Mouse (Mus musculus) CH12.LX (cell line): ENCODE measurements at regions not wholly inside any gene's neighbourhood (a gene's known extent, or its start where the extent isn't known, plus 50 kb on each side); places are given as distances from the start of the nearest gene placed in this dataset.

ENCODE experiments used
- CTCF ChIP-seq, 2 experiments: IDR thresholded peaks in 1 of 2; conservative IDR thresholded peaks in 1 of 2; 2 replicates each; pipeline ENCODE4 v1.5.1; 2011 to 2012; ENCODE audit warnings: low read depth in 2 of 2, low read length in 2 of 2, improper control_type of control experiment in 1 of 2, inconsistent platforms in 1 of 2, mild to moderate bottlenecking in 1 of 2, moderate library complexity in 1 of 2
- E2F4 ChIP-seq: IDR thresholded peaks from 2 replicates; pipeline ENCODE4 v1.6.1; 2011; ENCODE audit warnings: low read depth, low read length, improper control_type of control experiment; ENCODE audit not compliant: insufficient replicate concordance
- EP300 ChIP-seq: IDR thresholded peaks from 2 replicates; pipeline ENCODE4 v1.6.1; 2011; ENCODE audit warnings: low read length, improper control_type of control experiment
- POLR2A ChIP-seq: IDR thresholded peaks from 2 replicates; pipeline ENCODE4 v1.6.1; 2011; ENCODE audit warnings: low read depth, mild to moderate bottlenecking, improper control_type of control experiment, low read length
- RCOR1 ChIP-seq: conservative IDR thresholded peaks from 2 replicates; pipeline ENCODE4 v1.6.1; 2012; ENCODE audit warnings: low read depth, mild to moderate bottlenecking, inconsistent platforms, low read length, improper control_type of control experiment
- TBP ChIP-seq: conservative IDR thresholded peaks from 2 replicates; pipeline ENCODE4 v1.6.1; 2011; ENCODE audit warnings: low read depth, low read length, improper control_type of control experiment
- ZMIZ1 ChIP-seq: IDR thresholded peaks from 2 replicates; pipeline ENCODE4 v1.6.1; 2012; ENCODE audit warnings: low read depth, mild to moderate bottlenecking, inconsistent platforms, low read length, improper control_type of control experiment

DNA sequence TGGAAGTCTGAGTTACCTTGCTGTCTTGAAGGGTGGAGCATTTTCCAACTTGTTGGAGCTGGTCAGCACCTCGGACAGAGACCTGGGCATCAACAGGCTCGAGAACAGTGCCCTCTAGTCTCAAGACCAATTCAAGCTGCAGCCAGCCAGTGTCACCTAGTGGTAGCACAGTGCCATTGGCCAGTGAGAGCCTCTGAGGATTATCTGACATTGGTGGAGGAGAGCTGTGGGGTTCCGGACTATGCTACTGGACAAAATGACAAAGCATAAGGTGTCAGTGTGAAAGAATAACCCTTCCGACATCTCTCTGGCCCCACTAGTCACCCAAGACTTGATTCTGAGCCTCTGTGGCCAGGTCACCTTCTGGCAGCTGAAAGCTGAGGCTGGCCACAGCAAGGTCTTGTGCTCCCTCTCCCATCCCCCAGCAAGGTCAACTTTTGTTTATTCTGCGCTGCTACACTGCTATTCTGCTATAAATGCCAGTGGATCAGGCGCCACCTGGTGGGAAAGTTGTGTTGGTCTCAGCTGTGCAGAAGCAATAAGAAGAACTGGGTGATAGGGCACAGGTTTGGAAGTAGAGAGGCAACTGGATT is 232.2 kb downstream of the Olfm4 start:
- no peak for TF ChIP-seq TBP
- no peak for TF ChIP-seq POLR2A
- TF ChIP-seq ZMIZ1 = no peak
- no peak for TF ChIP-seq E2F4
- peak; percentile 70 to 99 for TF ChIP-seq CTCF (conservative IDR thresholded peaks at IDR 0.05 in 1 of 2, IDR thresholded peaks at IDR 0.05 in 1 of 2; ENCODE audit: low read depth in 2 of 2, low read length in 2 of 2)
- TF ChIP-seq RCOR1 = no peak
- TF ChIP-seq EP300 = no peak
